In genomic region chr4:44216797-44217442, GRCm38 (mm10) we compare ENCODE assay signal across 28 mouse cellular contexts. TPM values are rescaled to one million over a fixed set of nuclear protein-coding genes. Genes with fewer than 3 reads are reported as not detected.
DNase-seq lines count a peak whose midpoint lies in the region; ATAC-seq and TF ChIP-seq lines count a peak whose summit lies in the region.
"Had no signal": no experiment of that assay in that cellular context is flagged by ENCODE, and none has a peak within 500 bp of the region (broad histone marks: within the 10 kb centered on the region; RNA-seq: fewer than 3 reads in every experiment).

No protein-coding gene starts in this region.

- ATAC-seq in intestine, embryonic 15.5 days = peak; percentile 67
- peak; percentile 82 for ATAC-seq in liver, embryonic 13.5 days (ENCODE audit: low read depth)
- peak; percentile 77; the same call in 1 of the 2 replicates for ATAC-seq in stomach, embryonic 15.5 days (ENCODE audit: insufficient read depth, low FRiP score, low read depth)
- ATAC-seq in hindbrain, embryonic 12.5 days (ENCODE audit: low FRiP score) = no peak
- ATAC-seq: forebrain, embryonic 15.5 days; inflammation-experienced regulatory T-cells, adult 6 months had no signal

- peaks cover 6% of the 10 kb centered on the region for H3K4me1 ChIP-seq in kidney, adult 2 months (ENCODE audit: control insufficient read depth, insufficient read depth, low read length)
- H3K4me1 ChIP-seq in intestine, embryonic 15.5 days (replicated peaks) = no peaks in the 10 kb centered on the region
- H3K4me1 ChIP-seq in liver, embryonic 13.5 days (replicated peaks) = peaks cover 16% of the 10 kb centered on the region
- H3K4me1 ChIP-seq in stomach, embryonic 15.5 days = no peaks in the 10 kb centered on the region
- H3K4me1 ChIP-seq in hindbrain, embryonic 12.5 days = peaks cover 3% of the 10 kb centered on the region; the same call in 1 of the 2 replicates
- peaks cover 18% of the 10 kb centered on the region for H3K4me1 ChIP-seq in heart, embryonic 10.5 days
- H3K4me1 ChIP-seq: forebrain, embryonic 10.5 days; forebrain, embryonic 15.5 days; hindbrain, embryonic 15.5 days had no signal

- WGBS in kidney, adult 2 months = 44% methylated on average over 10 of the region's 10 CpGs
- WGBS in intestine, embryonic 15.5 days = 42% methylated on average over 10 of the region's 10 CpGs
- WGBS in liver, embryonic 13.5 days (ENCODE audit: insufficient replicate concordance) = 36% methylated on average over 10 of the region's 10 CpGs
- WGBS in stomach, embryonic 15.5 days = 53% methylated on average over 10 of the region's 10 CpGs
- WGBS in hindbrain, embryonic 12.5 days = 66% methylated on average over 10 of the region's 10 CpGs
- WGBS in heart, embryonic 10.5 days = 39% methylated on average over 10 of the region's 10 CpGs

- no peak overlapping the region for H3K4me2 ChIP-seq in intestine, embryonic 15.5 days (replicated peaks)
- 0 out of 2 replicates have a peak overlapping the region, but pooled peaks have one; percentile 15 for H3K4me2 ChIP-seq in liver, embryonic 13.5 days
- no peak overlapping the region for H3K4me2 ChIP-seq in stomach, embryonic 15.5 days
- H3K4me2 ChIP-seq in hindbrain, embryonic 12.5 days (replicated peaks) = no peak overlapping the region
- H3K4me2 ChIP-seq: embryonic facial prominence, embryonic 12.5 days; forebrain, embryonic 15.5 days; heart, embryonic 12.5 days; hindbrain, embryonic 15.5 days had no signal

- no peaks in the 10 kb centered on the region for H3K36me3 ChIP-seq in kidney, adult 2 months (ENCODE audit: control insufficient read depth, insufficient read depth, low read length)
- no peaks in the 10 kb centered on the region for H3K36me3 ChIP-seq in intestine, embryonic 15.5 days
- H3K36me3 ChIP-seq in liver, embryonic 13.5 days = no peaks in the 10 kb centered on the region
- no peaks in the 10 kb centered on the region for H3K36me3 ChIP-seq in stomach, embryonic 15.5 days
- no peaks in the 10 kb centered on the region for H3K36me3 ChIP-seq in hindbrain, embryonic 12.5 days
- no peaks in the 10 kb centered on the region for H3K36me3 ChIP-seq in heart, embryonic 10.5 days
- H3K36me3 ChIP-seq: embryonic facial prominence, embryonic 12.5 days; forebrain, embryonic 10.5 days; forebrain, embryonic 15.5 days; heart, embryonic 12.5 days; hindbrain, embryonic 15.5 days had no signal

- H3K27ac ChIP-seq in kidney, adult 2 months (ENCODE audit: insufficient read depth, low read depth, low read length) = no peak overlapping the region
- H3K27ac ChIP-seq in intestine, embryonic 15.5 days = no peak overlapping the region
- H3K27ac ChIP-seq in liver, embryonic 13.5 days = peak overlapping the region; percentile 70
- H3K27ac ChIP-seq in stomach, embryonic 15.5 days = no peak overlapping the region
- H3K27ac ChIP-seq in hindbrain, embryonic 12.5 days = no peak overlapping the region
- no peak overlapping the region for H3K27ac ChIP-seq in heart, embryonic 10.5 days
- H3K27ac ChIP-seq: embryonic facial prominence, embryonic 12.5 days; forebrain, embryonic 10.5 days; forebrain, embryonic 15.5 days; hindbrain, embryonic 15.5 days; layer of hippocampus, adult 2 months had no signal

- no peak for TF ChIP-seq POLR2A in kidney, adult 2 months (IDR thresholded peaks at IDR 0.05; ENCODE audit: low read depth, low read length)

- H3K9me3 ChIP-seq in intestine, embryonic 15.5 days = no peaks in the 10 kb centered on the region
- no peaks in the 10 kb centered on the region for H3K9me3 ChIP-seq in liver, embryonic 13.5 days (replicated peaks)
- no peaks in the 10 kb centered on the region for H3K9me3 ChIP-seq in stomach, embryonic 15.5 days
- H3K9me3 ChIP-seq in hindbrain, embryonic 12.5 days (replicated peaks) = no peaks in the 10 kb centered on the region
- H3K9me3 ChIP-seq in heart, embryonic 10.5 days = no peaks in the 10 kb centered on the region
- H3K9me3 ChIP-seq: embryonic facial prominence, embryonic 12.5 days; forebrain, embryonic 10.5 days; forebrain, embryonic 15.5 days; heart, embryonic 12.5 days; hindbrain, embryonic 15.5 days had no signal

- no peak overlapping the region for H3K4me3 ChIP-seq in kidney, adult 2 months (ENCODE audit: insufficient read depth, low read depth, low read length)
- H3K4me3 ChIP-seq in intestine, embryonic 15.5 days (replicated peaks) = no peak overlapping the region
- no peak overlapping the region for H3K4me3 ChIP-seq in liver, embryonic 13.5 days (replicated peaks)
- H3K4me3 ChIP-seq in stomach, embryonic 15.5 days (replicated peaks) = no peak overlapping the region
- H3K4me3 ChIP-seq in hindbrain, embryonic 12.5 days = no peak overlapping the region
- no peak overlapping the region for H3K4me3 ChIP-seq in heart, embryonic 10.5 days
- H3K4me3 ChIP-seq: embryonic facial prominence, embryonic 12.5 days; forebrain, embryonic 10.5 days; forebrain, embryonic 15.5 days; heart, embryonic 12.5 days; hindbrain, embryonic 15.5 days; layer of hippocampus, adult 2 months had no signal

- TF ChIP-seq CTCF in kidney, adult 2 months (conservative IDR thresholded peaks at IDR 0.05; ENCODE audit: insufficient read depth, insufficient read length, low read depth, low read length) = no peak

- H3K9ac ChIP-seq in intestine, embryonic 15.5 days = no peak overlapping the region
- 0 out of 2 replicates have a peak overlapping the region, but pooled peaks have one; percentile 15 for H3K9ac ChIP-seq in liver, embryonic 13.5 days
- H3K9ac ChIP-seq in stomach, embryonic 15.5 days = no peak overlapping the region
- no peak overlapping the region for H3K9ac ChIP-seq in hindbrain, embryonic 12.5 days
- H3K9ac ChIP-seq: embryonic facial prominence, embryonic 12.5 days; forebrain, embryonic 15.5 days; heart, embryonic 12.5 days; hindbrain, embryonic 15.5 days had no signal

- DNase-seq in kidney, adult 2 months = peak; percentile 25
- no peak for DNase-seq in kidney, adult 18-20 months
- DNase-seq in liver, embryonic 13.5 days = no peak
- no peak for DNase-seq in heart, embryonic 10.5 days (ENCODE audit: low spot score)
- DNase-seq in ovary, postnatal 14 days (ENCODE audit: low spot score) = no peak
- DNase-seq: adrenal gland, postnatal 14 days; cerebellum, adult 11 months; cerebellum, adult 9-11 months; gastrocnemius, postnatal 25 days; heart, adult 11 months; heart, postnatal 4 days; lung, adult 2 months; lung, postnatal 10 days; midbrain, embryonic 14.5 days; retina, postnatal 1 day; right cerebral cortex, postnatal 14 days; thymus, adult 18-20 months; thymus, postnatal 36 days had no signal

- H3K27me3 ChIP-seq in kidney, adult 2 months (replicated peaks; ENCODE audit: control insufficient read depth, insufficient read depth, low read length) = no peaks in the 10 kb centered on the region
- H3K27me3 ChIP-seq in intestine, embryonic 15.5 days (replicated peaks) = no peaks in the 10 kb centered on the region
- no peaks in the 10 kb centered on the region for H3K27me3 ChIP-seq in liver, embryonic 13.5 days
- no peaks in the 10 kb centered on the region for H3K27me3 ChIP-seq in stomach, embryonic 15.5 days (replicated peaks)
- H3K27me3 ChIP-seq in hindbrain, embryonic 12.5 days = no peaks in the 10 kb centered on the region
- no peaks in the 10 kb centered on the region for H3K27me3 ChIP-seq in heart, embryonic 10.5 days (ENCODE audit: insufficient read depth, poor library complexity, severe bottlenecking)
- H3K27me3 ChIP-seq: embryonic facial prominence, embryonic 12.5 days; forebrain, embryonic 15.5 days; heart, embryonic 12.5 days; hindbrain, embryonic 15.5 days had no signal

RNA-seq across cellular contexts. Expression of gene Rnf38, which starts 16.7 kb away (rescaled TPM):
- 69.9 and 72.6 TPM in 2 replicates for polyA plus RNA-seq in kidney, adult 2 months (2012; rRNA removed)
- 12.6 and 14.6 TPM in 2 replicates for polyA plus RNA-seq in intestine, embryonic 15.5 days (2015; fragmentation: Nextera tagmentation; extraction: Ambion mirVana)
- polyA plus RNA-seq in liver, embryonic 13.5 days (2015; fragmentation: Nextera tagmentation; extraction: Ambion mirVana) = 9.1 and 11.5 TPM in 2 replicates
- polyA plus RNA-seq in stomach, embryonic 15.5 days (2015; fragmentation: Nextera tagmentation; extraction: Ambion mirVana) = 16.1 and 19.4 TPM in 2 replicates
- 59.6 and 62.7 TPM in 2 replicates for polyA plus RNA-seq in hindbrain, embryonic 12.5 days (2016; fragmentation: Nextera tagmentation; extraction: Ambion mirVana)
- 23.4 and 24.7 TPM in 2 replicates for polyA plus RNA-seq in heart, embryonic 10.5 days (2016; fragmentation: Nextera tagmentation; extraction: Ambion mirVana)
